Mouse (Mus musculus): ENCODE measurements around the gene Fbxw8. TPM values are rescaled to one million over a fixed set of nuclear protein-coding genes. Genes with fewer than 3 reads are reported as not detected.

Gene Fbxw8
- polyA plus RNA-seq, 1 experiment from 2014 or later: 16.8 TPM

- no peak overlapping the region for H3K27ac ChIP-seq (ENCODE audit: low read depth, low read length)
- 1% methylated on average over 69 of the region's 79 CpGs for WGBS (ENCODE audit: insufficient replicate concordance)
- peak overlapping the region; percentile 75 for H3K4me3 ChIP-seq (ENCODE audit: low read depth, low read length)
- peak overlapping the region; percentile 63; the same call in 1 of the 2 replicates for H3K9ac ChIP-seq (ENCODE audit: low read depth, low read length)
- H3K36me3 ChIP-seq (ENCODE audit: control insufficient read depth, insufficient read depth, low read length): no peaks in the 10 kb centered on the region
- no peaks in the 10 kb centered on the region for H3K9me3 ChIP-seq (replicated peaks; ENCODE audit: control insufficient read depth, low read length)
- H3K4me2 ChIP-seq: peak overlapping the region; percentile 98
- H3K27me3 ChIP-seq (ENCODE audit: control insufficient read depth, insufficient read depth, low read length): peaks cover 52% of the 10 kb centered on the region
- no peak for ATAC-seq (replicated peaks; ENCODE audit: insufficient number of reproducible peaks, low FRiP score, low TSS enrichment)
- H3K4me1 ChIP-seq (ENCODE audit: control insufficient read depth, insufficient read depth, low read length): peaks cover 54% of the 10 kb centered on the region
Measured at GRCm38 (mm10) chr5:118028191-118029034, 126.9 kb downstream of the Fbxw8 start.

GRCm38 (mm10) chr5:118027698-118028190, 127.5 kb downstream of the Fbxw8 start, which contains the start of gene Tesc:
TSS of gene Tesc (plus strand) at chr5:118027743.
- Histone ChIP-seq H3K9me3 (replicated peaks; ENCODE audit: control insufficient read depth, low read length) (no peaks in the 10 kb centered on the region), H3K9ac (ENCODE audit: low read depth, low read length) (peak within 1 kb of the TSS; percentile 63), H3K4me2 (peak within 1 kb of the TSS; percentile 98), H3K4me3 (ENCODE audit: low read depth, low read length) (peak within 1 kb of the TSS; percentile 75), H3K27ac (ENCODE audit: low read depth, low read length) (no peak within 1 kb of the TSS), H3K27me3 (ENCODE audit: control insufficient read depth, insufficient read depth, low read length) (peaks cover 52% of the 10 kb centered on the region), H3K4me1 (ENCODE audit: control insufficient read depth, insufficient read depth, low read length) (peaks cover 50% of the 10 kb centered on the region), H3K36me3 (ENCODE audit: control insufficient read depth, insufficient read depth, low read length) (no peaks in the 10 kb centered on the region)
- ATAC-seq (replicated peaks; ENCODE audit: insufficient number of reproducible peaks, low FRiP score, low TSS enrichment): 0 out of 2 replicates have a peak, but pooled peaks have one; percentile 1
- under 1% methylated on average over 44 of the region's 63 CpGs for WGBS (ENCODE audit: insufficient replicate concordance)

GRCm38 (mm10) chr5:118027101-118027697, 128.1 kb downstream of the Fbxw8 start:
- H3K9me3 ChIP-seq (replicated peaks; ENCODE audit: control insufficient read depth, low read length): no peaks in the 10 kb centered on the region
- WGBS (ENCODE audit: insufficient replicate concordance): 2% methylated on average over 39 of the region's 39 CpGs
- H3K36me3 ChIP-seq (ENCODE audit: control insufficient read depth, insufficient read depth, low read length): no peaks in the 10 kb centered on the region
- H3K4me2 ChIP-seq: peak overlapping the region; percentile 98
- peaks cover 50% of the 10 kb centered on the region for H3K4me1 ChIP-seq (ENCODE audit: control insufficient read depth, insufficient read depth, low read length)
- peaks cover 52% of the 10 kb centered on the region for H3K27me3 ChIP-seq (ENCODE audit: control insufficient read depth, insufficient read depth, low read length)
- 0 out of 2 replicates have a peak, but pooled peaks have one; percentile 6 for ATAC-seq (replicated peaks; ENCODE audit: insufficient number of reproducible peaks, low FRiP score, low TSS enrichment)
- peak overlapping the region; percentile 22 for H3K9ac ChIP-seq (ENCODE audit: low read depth, low read length)
- H3K4me3 ChIP-seq (ENCODE audit: low read depth, low read length): peak overlapping the region; percentile 75
- no peak overlapping the region for H3K27ac ChIP-seq (ENCODE audit: low read depth, low read length)

GRCm38 (mm10) chr5:118026343-118026742, 128.9 kb downstream of the Fbxw8 start:
- Histone ChIP-seq H3K27me3 (ENCODE audit: control insufficient read depth, insufficient read depth, low read length) (peaks cover 52% of the 10 kb centered on the region), H3K9ac (ENCODE audit: low read depth, low read length) (no peak overlapping the region; the same call in 1 of the 2 replicates), H3K27ac (ENCODE audit: low read depth, low read length) (no peak overlapping the region), H3K36me3 (ENCODE audit: control insufficient read depth, insufficient read depth, low read length) (no peaks in the 10 kb centered on the region), H3K4me2 (peak overlapping the region; percentile 98), H3K4me3 (ENCODE audit: low read depth, low read length) (peak overlapping the region; percentile 75), H3K9me3 (replicated peaks; ENCODE audit: control insufficient read depth, low read length) (no peaks in the 10 kb centered on the region), H3K4me1 (ENCODE audit: control insufficient read depth, insufficient read depth, low read length) (peaks cover 47% of the 10 kb centered on the region)
- WGBS (ENCODE audit: insufficient replicate concordance): 1% methylated on average over 13 of the region's 13 CpGs
- ATAC-seq (replicated peaks; ENCODE audit: insufficient number of reproducible peaks, low FRiP score, low TSS enrichment): no peak

GRCm38 (mm10) chr5:118025880-118026279, 129.4 kb downstream of the Fbxw8 start:
- peaks cover 52% of the 10 kb centered on the region for H3K27me3 ChIP-seq (ENCODE audit: control insufficient read depth, insufficient read depth, low read length)
- no peak overlapping the region for H3K4me3 ChIP-seq (ENCODE audit: low read depth, low read length)
- H3K9ac ChIP-seq (ENCODE audit: low read depth, low read length): no peak overlapping the region
- WGBS (ENCODE audit: insufficient replicate concordance): 7% methylated on average over 12 of the region's 12 CpGs
- no peaks in the 10 kb centered on the region for H3K36me3 ChIP-seq (ENCODE audit: control insufficient read depth, insufficient read depth, low read length)
- no peak overlapping the region for H3K27ac ChIP-seq (ENCODE audit: low read depth, low read length)
- peaks cover 43% of the 10 kb centered on the region for H3K4me1 ChIP-seq (ENCODE audit: control insufficient read depth, insufficient read depth, low read length)
- no peaks in the 10 kb centered on the region for H3K9me3 ChIP-seq (replicated peaks; ENCODE audit: control insufficient read depth, low read length)
- ATAC-seq (replicated peaks; ENCODE audit: insufficient number of reproducible peaks, low FRiP score, low TSS enrichment): no peak
- H3K4me2 ChIP-seq: peak overlapping the region; percentile 98

- Histone ChIP-seq H3K9me3 (replicated peaks; ENCODE audit: control insufficient read depth, low read length) (no peaks in the 10 kb centered on the region), H3K4me2 (no peak overlapping the region), H3K27me3 (ENCODE audit: control insufficient read depth, insufficient read depth, low read length) (peaks cover 32% of the 10 kb centered on the region), H3K9ac (ENCODE audit: low read depth, low read length) (no peak overlapping the region), H3K4me3 (ENCODE audit: low read depth, low read length) (no peak overlapping the region), H3K4me1 (ENCODE audit: control insufficient read depth, insufficient read depth, low read length) (peaks cover 23% of the 10 kb centered on the region), H3K27ac (ENCODE audit: low read depth, low read length) (no peak overlapping the region), H3K36me3 (ENCODE audit: control insufficient read depth, insufficient read depth, low read length) (no peaks in the 10 kb centered on the region)
- ATAC-seq (replicated peaks; ENCODE audit: insufficient number of reproducible peaks, low FRiP score, low TSS enrichment): no peak
- 58% methylated on average over 3 of the region's 3 CpGs for WGBS (ENCODE audit: insufficient replicate concordance)
Measured at GRCm38 (mm10) chr5:118023053-118023452, 132.2 kb downstream of the Fbxw8 start.

GRCm38 (mm10) chr5:118019905-118020304, 135.4 kb downstream of the Fbxw8 start:
- Histone ChIP-seq H3K27ac (ENCODE audit: low read depth, low read length) (no peak overlapping the region), H3K9ac (ENCODE audit: low read depth, low read length) (0 out of 2 replicates have a peak overlapping the region, but pooled peaks have one; percentile 28), H3K4me3 (ENCODE audit: low read depth, low read length) (no peak overlapping the region), H3K36me3 (ENCODE audit: control insufficient read depth, insufficient read depth, low read length) (no peaks in the 10 kb centered on the region), H3K9me3 (replicated peaks; ENCODE audit: control insufficient read depth, low read length) (no peaks in the 10 kb centered on the region), H3K27me3 (ENCODE audit: control insufficient read depth, insufficient read depth, low read length) (peaks cover 7% of the 10 kb centered on the region; the same call in 1 of the 2 replicates), H3K4me2 (no peak overlapping the region), H3K4me1 (ENCODE audit: control insufficient read depth, insufficient read depth, low read length) (peaks cover 2% of the 10 kb centered on the region; the same call in 1 of the 2 replicates)
- WGBS (ENCODE audit: insufficient replicate concordance): 54% methylated on average over 11 of the region's 11 CpGs
- ATAC-seq (replicated peaks; ENCODE audit: insufficient number of reproducible peaks, low FRiP score, low TSS enrichment): no peak

- Histone ChIP-seq H3K9ac (ENCODE audit: low read depth, low read length) (no peak overlapping the region), H3K27me3 (ENCODE audit: control insufficient read depth, insufficient read depth, low read length) (peaks cover 10% of the 10 kb centered on the region; the same call in 1 of the 2 replicates), H3K4me2 (no peak overlapping the region), H3K4me3 (ENCODE audit: low read depth, low read length) (no peak overlapping the region), H3K9me3 (replicated peaks; ENCODE audit: control insufficient read depth, low read length) (no peaks in the 10 kb centered on the region), H3K36me3 (ENCODE audit: control insufficient read depth, insufficient read depth, low read length) (no peaks in the 10 kb centered on the region), H3K27ac (ENCODE audit: low read depth, low read length) (no peak overlapping the region), H3K4me1 (ENCODE audit: control insufficient read depth, insufficient read depth, low read length) (peaks cover 5% of the 10 kb centered on the region; the same call in 1 of the 2 replicates)
- WGBS (ENCODE audit: insufficient replicate concordance): 44% methylated on average over 4 of the region's 5 CpGs
- ATAC-seq (replicated peaks; ENCODE audit: insufficient number of reproducible peaks, low FRiP score, low TSS enrichment): no peak
Measured at GRCm38 (mm10) chr5:118017527-118017926, 137.7 kb downstream of the Fbxw8 start.
